Mouse (Mus musculus): Measurements from ENCODE around the gene Anxa4. TPM values are rescaled to one million over a fixed set of nuclear protein-coding genes. Genes with fewer than 3 reads are reported as not detected.

The Anxa4 gene
- total RNA-seq (2021): 10 to 100 TPM; 28.5 to 30.5 TPM
- long read RNA-seq, experiment 1, transcript Anxa4-201 (13 exons, 2,002 nt): major isoform, 59 of 65 reads
- long read RNA-seq, experiment 1, partial matches to known transcripts: 1 of 65 reads
- long read RNA-seq, experiment 1, other reads (novel, unspliced or antisense): 5 of 65 reads
- long read RNA-seq, experiment 2, transcript Anxa4-201 (13 exons, 2,002 nt): major isoform, 49 of 61 reads
- long read RNA-seq, experiment 2, partial matches to known transcripts: 2 of 61 reads
- long read RNA-seq, experiment 2, other reads (novel, unspliced or antisense): 10 of 61 reads

- peak; percentile 82 to 83 for DNase-seq
- intact Hi-C loops (cut with DNase I): no loop called here
Measured at GRCm38 (mm10) chr6:86793021-86793815, at the start of gene Anxa4. TSS of gene Anxa4 (minus strand) at chr6:86793584.

DNA sequence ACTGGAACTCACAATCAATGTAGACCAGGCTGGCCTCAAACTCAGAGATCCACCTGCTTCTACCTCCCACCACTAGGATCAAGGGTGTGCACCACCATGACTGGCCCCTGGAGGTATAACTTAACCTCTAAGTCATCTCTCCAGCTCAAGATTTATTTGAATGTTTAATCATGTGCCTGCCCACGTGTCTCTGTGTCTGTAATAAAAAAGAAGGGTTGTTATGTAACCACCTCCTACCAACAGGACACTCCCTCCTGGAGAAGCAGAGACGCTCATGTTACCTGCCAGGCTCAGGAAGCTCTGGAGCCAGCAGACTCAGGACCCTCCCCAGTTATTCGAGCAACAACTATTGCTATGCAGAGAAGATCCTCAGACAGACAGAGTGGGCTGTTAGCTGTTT, 48.6 kb upstream of the Anxa4 start:
- intact Hi-C loops (cut with DNase I): no loop called here
- no peak for DNase-seq

DNA sequence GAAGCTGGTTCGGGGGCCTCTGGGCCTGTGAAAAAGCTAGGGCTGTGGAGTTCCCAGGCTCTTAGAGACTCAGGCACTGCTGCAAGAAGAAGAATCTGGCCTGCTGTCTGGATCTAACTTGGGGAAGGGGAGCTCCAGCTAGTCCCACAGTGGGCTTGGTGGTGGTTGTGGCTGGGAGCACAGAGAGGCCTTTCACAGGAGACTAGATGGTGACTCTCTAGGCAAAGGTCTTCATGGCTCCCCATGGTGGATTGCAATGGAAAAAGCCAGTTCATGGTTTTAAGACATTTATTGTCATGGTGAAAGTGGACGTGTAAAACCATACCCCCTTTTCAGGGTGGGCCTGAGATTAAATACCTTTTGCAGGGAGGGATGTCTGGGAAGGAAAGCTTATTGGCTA, 45.7 kb upstream of the Anxa4 start:
- no peak for DNase-seq
- intact Hi-C loops (cut with DNase I): no loop called here

DNA sequence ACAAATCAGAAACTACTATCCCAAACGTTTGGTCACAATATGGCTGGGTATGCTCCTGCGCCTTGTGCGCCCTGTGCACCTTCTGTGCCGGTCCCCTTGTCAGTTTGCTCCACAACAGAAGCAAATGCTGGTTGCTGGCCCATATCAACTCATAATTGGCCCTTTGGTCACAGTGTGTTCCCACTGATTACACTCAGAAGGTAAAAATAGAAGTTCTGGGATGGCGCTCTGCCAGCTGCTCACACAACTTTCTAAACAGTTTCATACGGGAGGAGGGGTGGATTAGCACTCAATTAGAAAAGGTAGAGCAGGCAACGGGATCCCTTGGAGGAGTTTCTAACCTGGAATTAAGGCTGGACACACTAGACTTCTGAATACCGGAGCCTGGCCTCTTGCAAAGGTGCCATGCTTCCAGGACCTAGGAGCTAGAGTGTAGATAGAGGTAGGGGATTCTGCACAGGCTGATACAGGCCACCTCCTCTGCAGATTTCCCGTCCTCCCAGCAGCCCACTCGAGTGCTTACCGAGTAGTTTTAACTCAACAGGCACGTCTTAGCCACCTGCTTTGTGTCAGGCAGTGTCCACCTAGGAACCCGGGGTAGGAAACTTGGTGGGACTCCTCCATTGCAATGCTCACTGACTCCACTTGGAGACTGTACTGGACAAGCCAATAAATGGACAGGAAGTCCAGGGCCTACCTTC, 39.6 kb upstream of the Anxa4 start:
- DNase-seq: peak; percentile 81
- intact Hi-C loops (cut with DNase I): loop anchor here (2.0 kb wide), 1 partner anchor 38 kb away; no protein-coding TSS in a partner anchor

DNA sequence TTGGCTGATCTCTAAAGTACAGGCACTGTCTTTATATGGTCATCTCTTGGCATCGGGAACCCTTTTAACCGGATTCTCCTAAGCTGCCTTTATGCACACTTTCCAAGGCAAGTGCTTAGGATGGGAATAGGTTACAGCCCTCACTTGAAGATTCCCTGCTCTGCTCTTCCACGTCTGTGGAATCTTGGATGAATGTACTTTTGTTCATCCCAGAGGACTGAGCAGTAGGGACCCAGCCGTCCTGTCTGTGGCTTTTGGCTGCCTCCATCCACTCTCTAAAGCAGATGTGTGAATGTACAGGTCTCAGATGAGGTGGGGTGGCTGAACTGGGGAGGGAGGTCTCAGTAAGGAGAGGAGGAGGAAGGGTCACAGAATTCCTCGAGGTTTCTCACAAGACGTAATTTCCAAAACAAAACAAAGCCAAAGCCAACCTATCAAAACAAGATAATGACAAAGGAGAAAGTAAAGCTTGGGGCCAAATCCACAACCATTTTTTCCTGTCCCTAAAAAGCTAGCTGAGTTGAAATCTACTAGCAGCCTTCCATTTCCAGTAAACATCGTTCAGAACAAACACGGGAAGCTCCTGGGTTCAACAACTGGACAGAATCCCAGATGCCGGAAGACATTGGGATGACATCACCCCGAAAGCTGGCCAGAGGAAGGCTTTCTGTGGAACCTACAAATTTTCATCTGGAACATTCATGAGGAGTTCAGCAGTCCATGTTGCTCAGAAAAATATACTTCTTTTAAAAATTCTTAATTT, 37.5 kb upstream of the Anxa4 start:
- DNase-seq: peak; percentile 56 to 64
- intact Hi-C loops (cut with DNase I): no loop called here

DNA sequence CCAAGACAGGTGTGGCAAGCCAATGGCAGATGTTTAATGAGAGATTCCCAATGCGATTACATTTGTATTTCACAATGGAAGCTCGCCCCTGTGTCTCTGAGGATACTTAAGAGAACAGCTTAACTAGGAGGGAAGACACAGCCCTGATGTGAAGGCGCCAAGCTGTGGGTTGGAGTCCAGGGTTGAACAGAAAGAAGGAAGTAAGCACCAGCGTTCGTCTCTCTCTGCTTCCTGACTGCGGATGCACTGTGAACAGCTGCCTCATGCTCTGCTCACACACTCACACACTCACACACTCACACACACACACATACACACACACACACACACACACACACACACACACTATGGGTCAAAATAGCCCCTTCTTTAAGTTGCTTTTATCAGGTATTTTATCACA, 36.4 kb upstream of the Anxa4 start:
- intact Hi-C loops (cut with DNase I): no loop called here
- DNase-seq: no peak

GRCm38 (mm10) chr6:86827432-86827831, 34.0 kb upstream of the Anxa4 start:
- no peak for DNase-seq
- intact Hi-C loops (cut with DNase I): no loop called here

- no peak for DNase-seq
- intact Hi-C loops (cut with DNase I): no loop called here
Measured at GRCm38 (mm10) chr6:86824401-86824800, 31.0 kb upstream of the Anxa4 start.

GRCm38 (mm10) chr6:86823824-86824223, 30.4 kb upstream of the Anxa4 start:
- intact Hi-C loops (cut with DNase I): no loop called here
- peak; percentile 62 for DNase-seq

GRCm38 (mm10) chr6:86823051-86823431, 29.7 kb upstream of the Anxa4 start:
- DNase-seq: no peak
- intact Hi-C loops (cut with DNase I): no loop called here

DNA sequence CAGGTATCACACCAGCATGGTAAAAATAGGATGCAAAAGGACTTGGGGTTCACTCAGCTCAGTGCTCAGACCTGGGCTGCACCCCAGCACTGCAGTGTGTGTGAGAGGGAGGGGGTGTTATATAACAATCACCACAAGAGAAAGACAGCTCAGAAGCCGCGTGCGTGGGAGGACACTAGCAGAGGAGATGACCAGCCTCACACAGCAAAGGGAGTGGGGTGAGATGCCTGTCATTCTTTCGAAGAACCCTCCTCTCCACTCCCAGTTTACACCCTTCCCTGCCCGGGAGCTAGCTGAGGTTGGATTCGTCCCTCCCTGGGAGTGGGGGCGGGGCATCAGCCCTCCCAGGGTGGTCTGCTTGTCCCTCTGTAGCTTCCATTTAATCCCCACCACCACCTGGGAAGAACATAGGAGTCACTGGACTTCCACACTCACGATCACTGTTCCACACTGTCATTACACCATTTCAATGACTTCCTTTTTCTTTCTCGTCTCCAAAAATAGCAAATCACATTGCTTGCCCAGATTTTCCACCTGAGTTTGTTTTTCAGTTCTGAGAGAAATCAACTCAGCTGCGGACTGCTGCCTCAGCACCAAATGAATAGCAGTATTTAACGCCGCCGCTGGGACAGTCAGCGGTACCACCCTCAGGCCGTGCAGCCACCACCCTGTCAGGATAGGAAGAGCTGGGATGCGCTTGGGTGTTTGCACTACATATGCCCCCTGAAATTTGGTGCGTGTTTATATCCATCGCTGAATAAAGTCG, 29.1 kb upstream of the Anxa4 start:
- intact Hi-C loops (cut with DNase I): no loop called here
- peak; percentile 44 to 45 for DNase-seq

DNA sequence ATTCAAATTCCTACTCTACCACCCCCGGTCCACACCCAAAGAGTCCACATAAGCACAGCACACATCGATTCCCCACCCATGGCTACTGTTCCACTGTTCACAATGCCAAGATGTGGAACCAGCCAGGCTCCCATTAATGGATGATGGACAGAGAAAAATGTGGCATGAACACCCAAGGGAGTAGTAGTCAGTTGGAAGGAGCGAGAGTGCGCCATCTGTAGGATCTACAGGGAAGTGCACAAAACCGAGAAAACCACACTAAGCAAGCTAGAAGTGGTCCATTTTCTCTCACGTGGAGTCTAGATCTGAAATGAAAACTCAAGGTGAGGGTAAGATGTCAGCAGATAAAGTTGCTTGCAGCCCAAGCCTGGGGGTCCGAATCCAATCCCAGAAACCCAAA, 27.3 kb upstream of the Anxa4 start:
- no peak for DNase-seq
- intact Hi-C loops (cut with DNase I): no loop called here

DNA sequence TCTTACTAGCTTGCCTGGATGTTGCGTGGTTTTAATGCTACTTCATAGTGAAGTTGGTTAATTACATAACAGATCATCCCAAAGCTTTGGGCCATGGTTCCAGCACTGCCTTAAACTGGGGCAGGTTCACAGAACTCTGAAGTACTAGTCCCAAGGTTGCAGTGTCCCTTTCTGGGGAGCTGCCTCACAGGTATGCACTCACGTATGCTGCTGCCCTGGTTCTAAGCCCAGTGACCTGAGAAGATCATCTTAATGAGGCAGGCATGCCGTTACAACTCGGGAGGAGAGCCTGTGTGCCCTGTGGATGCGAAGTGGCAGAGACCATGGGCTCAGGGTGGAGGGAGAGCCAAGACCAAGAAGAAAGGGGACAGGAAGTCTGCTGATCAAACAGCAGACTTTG, 26.5 kb upstream of the Anxa4 start:
- intact Hi-C loops (cut with DNase I): no loop called here
- no peak for DNase-seq

GRCm38 (mm10) chr6:86818914-86819313, 25.5 kb upstream of the Anxa4 start:
- intact Hi-C loops (cut with DNase I): loop anchor here (1.0 kb wide), 1 partner anchor 32 kb away; no protein-coding TSS in a partner anchor
- no peak for DNase-seq

- intact Hi-C loops (cut with DNase I): no loop called here
- DNase-seq: peak; percentile 29 to 57
Measured at GRCm38 (mm10) chr6:86816586-86816985, 23.2 kb upstream of the Anxa4 start.

DNA sequence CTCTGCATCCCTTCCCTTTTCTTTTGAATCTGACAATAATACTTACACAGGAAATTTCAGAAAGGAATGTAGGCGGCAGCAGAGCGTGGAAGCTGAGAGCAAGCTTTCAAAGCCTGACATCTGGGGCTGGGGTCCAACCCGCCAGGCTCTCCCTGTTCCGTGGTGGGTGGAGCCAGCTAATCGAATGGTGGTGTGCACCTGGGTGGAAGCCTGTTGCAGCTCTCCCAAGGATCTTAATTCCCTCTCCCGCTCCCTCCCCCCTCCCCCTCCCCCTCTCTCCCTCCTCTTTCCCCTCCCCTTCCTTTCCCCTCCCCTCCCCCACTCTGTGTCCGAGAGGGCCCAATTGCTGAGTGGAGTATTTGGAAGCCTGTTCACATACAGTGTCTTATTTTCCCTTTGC, 22.1 kb upstream of the Anxa4 start:
- DNase-seq: peak in 1 of 2 experiments; percentile 6
- intact Hi-C loops (cut with DNase I): no loop called here

DNA sequence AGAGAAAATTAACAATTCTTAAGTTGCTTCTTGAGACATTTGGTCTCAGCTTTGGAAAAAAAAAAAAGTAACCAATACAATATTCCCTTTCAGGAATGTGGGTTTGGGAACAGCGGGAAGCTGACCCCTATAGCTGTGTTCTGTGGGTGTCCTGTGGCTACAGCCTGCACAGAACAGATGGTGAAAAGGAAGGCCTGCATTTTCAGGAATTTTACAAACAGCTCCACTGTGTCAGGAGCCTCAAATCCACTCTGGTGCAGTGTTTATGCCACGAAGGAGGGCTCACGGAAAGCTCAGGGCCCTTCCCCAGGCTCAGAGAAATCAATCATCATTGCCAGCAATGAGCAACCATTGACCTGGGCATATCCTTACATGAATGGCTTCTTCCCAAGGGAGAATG, 21.5 kb upstream of the Anxa4 start:
- DNase-seq: no peak
- intact Hi-C loops (cut with DNase I): loop anchor here (1.0 to 5.0 kb wide), 2 partner anchors 107 to 187 kb away; no protein-coding TSS in a partner anchor

DNA sequence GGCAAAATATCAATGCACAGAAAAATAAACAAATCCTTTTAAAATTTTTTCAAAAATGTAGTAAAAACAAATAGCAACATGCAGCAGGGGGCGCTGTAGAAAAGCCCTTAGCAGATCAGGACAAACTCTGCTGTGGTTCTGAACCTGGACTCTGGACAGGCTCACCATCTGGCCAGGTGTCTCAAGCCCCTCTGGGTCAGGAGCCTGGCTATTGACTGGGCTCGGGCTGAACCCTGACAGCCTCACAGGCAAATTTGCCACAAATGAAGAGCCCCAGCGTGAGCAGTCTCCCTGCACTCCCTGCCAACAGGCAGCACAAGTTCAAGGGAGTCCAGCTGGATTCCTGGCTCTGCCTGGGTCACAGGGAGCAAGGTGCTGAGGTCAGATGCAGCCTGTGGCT, 20.0 kb upstream of the Anxa4 start:
- peak; percentile 69 to 78 for DNase-seq
- intact Hi-C loops (cut with DNase I): loop anchor here (5.0 kb wide), 1 partner anchor 189 kb away; no protein-coding TSS in a partner anchor

DNA sequence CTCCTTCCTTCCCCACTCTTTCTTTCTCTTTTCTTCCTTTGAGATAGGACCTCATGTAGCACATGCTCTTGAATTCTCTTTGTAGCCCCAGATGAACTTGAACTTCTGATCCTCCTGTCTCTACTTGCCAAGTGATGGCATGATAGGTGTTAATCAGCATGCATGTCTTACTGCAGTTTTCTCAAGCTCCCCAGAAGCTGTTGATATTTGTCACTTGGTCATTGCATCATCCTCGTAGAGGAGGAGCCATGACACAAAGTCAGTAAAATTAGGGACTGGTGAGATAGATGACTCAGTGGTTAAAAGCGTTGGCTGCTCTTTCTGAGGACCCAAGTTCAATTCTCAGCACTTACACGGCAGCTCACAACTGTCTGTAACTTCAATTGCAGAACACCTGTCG, 19.5 kb upstream of the Anxa4 start:
- DNase-seq: no peak
- intact Hi-C loops (cut with DNase I): loop anchor here (5.0 kb wide), 1 partner anchor 189 kb away; no protein-coding TSS in a partner anchor
